Mouse (Mus musculus) C2C12 (cell line): ENCODE measurements around the gene Bid.

Source experiments
- CTCF ChIP-seq: IDR thresholded peaks from one replicate; pipeline ENCODE4 v1.5.1; 2011; ENCODE audit not compliant: control insufficient read depth, insufficient read depth, insufficient read length
- MYOD1 ChIP-seq: IDR thresholded peaks from one replicate; pipeline ENCODE4 v1.6.1; 2011; ENCODE audit warnings: low read depth; ENCODE audit not compliant: control insufficient read depth, insufficient read length
- USF1 ChIP-seq: IDR thresholded peaks from one replicate; pipeline ENCODE4 v1.6.1; 2011; ENCODE audit warnings: low read depth, mild to moderate bottlenecking, control low read depth, moderate library complexity

GRCm38 (mm10) chr6:120903450-120903912 is 13.2 kb downstream of the Bid start:
- TF ChIP-seq CTCF = peak; percentile 37
- no peak for TF ChIP-seq USF1
- no peak for TF ChIP-seq MYOD1
